Mouse (Mus musculus): ENCODE data around the gene Cmtm6. TPM values are rescaled to one million over a fixed set of nuclear protein-coding genes. Genes with fewer than 3 reads are reported as not detected.
"Not testable (repeated sequence)": the region's sequence is repeated elsewhere in the genome, so short reads cannot be mapped to it uniquely, and the experiment has no call there.

Gene Cmtm6
- 10 to 100 TPM; 25.9 to 28.1 TPM for total RNA-seq (2021)
- long read RNA-seq, experiment 1, transcript Cmtm6-201 (4 exons, 3,383 nt) = major isoform, 64 of 66 reads
- long read RNA-seq, experiment 1, partial matches to known transcripts = 0 of 66 reads
- long read RNA-seq, experiment 1, other reads (novel, unspliced or antisense) = 2 of 66 reads
- long read RNA-seq, experiment 2, transcript Cmtm6-201 (4 exons, 3,383 nt) = major isoform, 65 of 71 reads
- long read RNA-seq, experiment 2, partial matches to known transcripts = 0 of 71 reads
- long read RNA-seq, experiment 2, other reads (novel, unspliced or antisense) = 6 of 71 reads

- DNase-seq (ENCODE audit: low spot score in 2 of 2) = peak; percentile 95 to 96
Observed at GRCm38 (mm10) chr9:114731011-114731755, at the start of gene Cmtm6. Cmtm6 (plus strand) TSS chr9:114731116.

- no peak for DNase-seq (ENCODE audit: low spot score in 2 of 2)
Observed at GRCm38 (mm10) chr9:114682193-114682592, 48.7 kb upstream of the Cmtm6 start.

- DNase-seq (ENCODE audit: low spot score in 2 of 2) = no peak
Observed at GRCm38 (mm10) chr9:114686245-114686644, 44.7 kb upstream of the Cmtm6 start.

GRCm38 (mm10) chr9:114687639-114688038 lies 43.3 kb upstream of the Cmtm6 start:
- no peak for DNase-seq (ENCODE audit: low spot score in 2 of 2)

- DNase-seq (ENCODE audit: low spot score in 2 of 2) = peak; percentile 97 to 98
Observed at GRCm38 (mm10) chr9:114688252-114688952, 42.5 kb upstream of the Cmtm6 start, which contains the start of gene Dync1li1. Dync1li1 (plus strand) TSS chr9:114688790.

- no peak for DNase-seq (ENCODE audit: low spot score in 2 of 2)
Observed at GRCm38 (mm10) chr9:114688953-114689407, 41.9 kb upstream of the Cmtm6 start.

GRCm38 (mm10) chr9:114690119-114690601 lies 40.8 kb upstream of the Cmtm6 start:
- DNase-seq (ENCODE audit: low spot score in 2 of 2) = no peak

GRCm38 (mm10) chr9:114691112-114691511 lies 39.8 kb upstream of the Cmtm6 start:
- no peak for DNase-seq (ENCODE audit: low spot score in 2 of 2)

GRCm38 (mm10) chr9:114695662-114696061 lies 35.3 kb upstream of the Cmtm6 start:
- DNase-seq (ENCODE audit: low spot score in 2 of 2) = not testable (repeated sequence)

GRCm38 (mm10) chr9:114697072-114697471 lies 33.8 kb upstream of the Cmtm6 start:
- no peak for DNase-seq (ENCODE audit: low spot score in 2 of 2)

- DNase-seq (ENCODE audit: low spot score in 2 of 2) = no peak
Observed at GRCm38 (mm10) chr9:114697926-114698325, 33.0 kb upstream of the Cmtm6 start.

GRCm38 (mm10) chr9:114699262-114699661 lies 31.7 kb upstream of the Cmtm6 start:
- no peak for DNase-seq (ENCODE audit: low spot score in 2 of 2)

- no peak for DNase-seq (ENCODE audit: low spot score in 2 of 2)
Observed at GRCm38 (mm10) chr9:114699882-114700665, 30.8 kb upstream of the Cmtm6 start.

- DNase-seq (ENCODE audit: low spot score in 2 of 2) = no peak
Observed at GRCm38 (mm10) chr9:114701031-114701430, 29.9 kb upstream of the Cmtm6 start.

- no peak for DNase-seq (ENCODE audit: low spot score in 2 of 2)
Observed at GRCm38 (mm10) chr9:114701921-114702320, 29.0 kb upstream of the Cmtm6 start.

GRCm38 (mm10) chr9:114707805-114708204 lies 23.1 kb upstream of the Cmtm6 start:
- no peak for DNase-seq (ENCODE audit: low spot score in 2 of 2)

- DNase-seq (ENCODE audit: low spot score in 2 of 2) = no peak
Observed at GRCm38 (mm10) chr9:114710345-114710744, 20.6 kb upstream of the Cmtm6 start.

- DNase-seq (ENCODE audit: low spot score in 2 of 2) = no peak
Observed at GRCm38 (mm10) chr9:114713481-114713880, 17.4 kb upstream of the Cmtm6 start.

GRCm38 (mm10) chr9:114716677-114717331 lies 14.1 kb upstream of the Cmtm6 start:
- no peak for DNase-seq (ENCODE audit: low spot score in 2 of 2)

GRCm38 (mm10) chr9:114727315-114727714 lies 3.6 kb upstream of the Cmtm6 start:
- peak in 1 of 2 experiments; percentile 50 for DNase-seq (ENCODE audit: low spot score in 2 of 2)
